Mouse (Mus musculus) limb, embryonic 14.5 days (tissue): ENCODE measurements at regions not wholly inside any gene's neighbourhood (a gene's known extent, or its start where the extent isn't known, plus 50 kb on each side); places are given as distances from the start of the nearest gene placed in this dataset.

Experiments
- ATAC-seq: fragments of 200-750 bp; cut with Nextera tagmentation; 2 replicates; pipeline ENCODE4 v1.8.0; 2017; ENCODE audit warnings: low read depth, moderate number of reproducible peaks, moderate TSS enrichment; ENCODE audit not compliant: low FRiP score
- DNase-seq: peaks from one replicate; pipeline ENCODE4 v3.0.0-alpha.2; 2015; ENCODE audit warnings: low spot score
- H3K27ac ChIP-seq: fragments of 300-500 bp; sonication (generic); replicated peaks from 2 replicates; pipeline ENCODE4 v1.5.1; 2014; ENCODE audit warnings: low read depth, mild to moderate bottlenecking, low read length, moderate library complexity, mixed read lengths
- H3K27me3 ChIP-seq: fragments of 300-500 bp; sonication (generic); 2 replicates; pipeline ENCODE4 v1.6.1; 2014; ENCODE audit warnings: low read length, mixed read lengths; ENCODE audit not compliant: control insufficient read depth, insufficient read depth
- H3K36me3 ChIP-seq: fragments of 300-500 bp; sonication (generic); 2 replicates; pipeline ENCODE4 v1.6.1; 2014; ENCODE audit warnings: mild to moderate bottlenecking, low read length, moderate library complexity, mixed read lengths; ENCODE audit not compliant: control insufficient read depth, insufficient read depth
- H3K4me1 ChIP-seq: fragments of 300-500 bp; sonication (generic); 2 replicates; pipeline ENCODE4 v1.6.1; 2014; ENCODE audit warnings: antibody characterized with exemption, low read length, mixed read lengths; ENCODE audit not compliant: control insufficient read depth, insufficient read depth
- H3K4me2 ChIP-seq: fragments of 300-500 bp; sonication (generic); replicated peaks from 2 replicates; pipeline ENCODE4 v1.6.1; 2014; ENCODE audit warnings: low read depth, mild to moderate bottlenecking, low read length, moderate library complexity; ENCODE audit not compliant: severe bottlenecking
- H3K4me3 ChIP-seq: fragments of 300-500 bp; sonication (generic); replicated peaks from 2 replicates; pipeline ENCODE4 v1.5.1; 2014; ENCODE audit warnings: low read length
- H3K9ac ChIP-seq: fragments of 300-500 bp; sonication (generic); 2 replicates; pipeline ENCODE4 v1.6.1; 2014; ENCODE audit warnings: mild to moderate bottlenecking, low read depth, low read length, moderate library complexity; ENCODE audit not compliant: severe bottlenecking
- H3K9me3 ChIP-seq: fragments of 300-500 bp; sonication (generic); 2 replicates; pipeline ENCODE4 v1.6.1; 2016; ENCODE audit warnings: low read length; ENCODE audit not compliant: control insufficient read depth
- POLR2A ChIP-seq: fragments of 200-500 bp; IDR thresholded peaks from 2 replicates; pipeline ENCODE4 v1.8.0; 2012; ENCODE audit warnings: inconsistent platforms, mild to moderate bottlenecking, moderate library complexity, borderline replicate concordance; ENCODE audit not compliant: insufficient read depth, insufficient read length; ENCODE audit errors: extremely low read depth
- WGBS: fragments of 180-500 bp; shearing (Covaris S2); extraction: QIAGEN DNeasy Blood & Tissue Kit; methylation state at CpG from one replicate; pipeline ENCODE4 v1.1.7; 2014; 5-methylcytosine and 5-hydroxymethylcytosine counted together

GRCm38 (mm10) chr13:59969484-59969883 is 146.5 kb upstream of the Tut7 start:
- Histone ChIP-seq H3K4me1 (peaks cover 34% of the 10 kb centered on the region), H3K27ac (no peak overlapping the region), H3K4me3 (no peak overlapping the region), H3K9me3 (no peaks in the 10 kb centered on the region), H3K4me2 (no peak overlapping the region), H3K27me3 (no peaks in the 10 kb centered on the region), H3K9ac (no peak overlapping the region), H3K36me3 (no peaks in the 10 kb centered on the region)
- DNase-seq = no peak
- no peak for TF ChIP-seq POLR2A
- WGBS = 58% methylated on average over 3 of the region's 3 CpGs
- ATAC-seq = no peak

- no peak for ATAC-seq
Measured at GRCm38 (mm10) chr13:59968584-59969240, 145.8 kb upstream of the Tut7 start.

DNA sequence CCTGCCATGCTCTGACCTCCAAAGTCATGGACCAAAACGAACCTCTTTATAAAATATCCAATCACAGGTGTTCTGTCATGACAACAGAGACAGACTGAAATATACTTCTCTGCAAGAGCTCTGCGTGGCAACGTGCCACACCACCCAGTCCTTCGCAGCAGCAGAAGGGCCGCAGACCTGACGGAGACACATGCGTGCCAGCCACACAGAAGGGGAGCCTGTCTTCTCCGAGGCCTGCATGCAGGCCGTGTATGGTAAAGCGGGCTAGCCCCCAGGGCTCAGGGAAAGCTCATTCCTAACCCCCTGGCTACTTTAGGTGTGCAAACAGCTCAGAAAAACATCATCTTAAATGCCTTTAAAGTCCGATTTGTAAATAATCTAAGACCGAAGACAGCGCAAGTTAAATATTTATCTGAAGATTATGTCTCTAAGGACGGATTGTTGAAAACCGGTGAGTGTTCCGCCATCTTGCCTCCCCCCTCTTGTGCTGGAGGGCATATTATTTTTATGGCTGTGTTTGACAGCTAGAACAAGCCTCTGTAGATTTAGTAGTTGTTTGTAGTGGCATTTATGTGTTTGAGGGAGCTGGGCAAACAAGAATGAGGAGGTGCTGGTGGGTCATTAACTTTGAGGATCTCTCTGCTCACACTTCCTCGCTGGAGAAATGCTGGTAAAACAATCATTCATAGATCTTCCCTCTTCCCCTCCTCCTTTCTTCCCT is 143.7 kb upstream of the Tut7 start:
- Histone ChIP-seq H3K4me3 (no peak overlapping the region), H3K9me3 (no peaks in the 10 kb centered on the region), H3K27me3 (no peaks in the 10 kb centered on the region), H3K4me2 (no peak overlapping the region), H3K9ac (no peak overlapping the region), H3K27ac (no peak overlapping the region), H3K36me3 (no peaks in the 10 kb centered on the region), H3K4me1 (peaks cover 37% of the 10 kb centered on the region)
- TF ChIP-seq POLR2A = no peak
- no peak for ATAC-seq
- no peak for DNase-seq
- WGBS = 57% methylated on average over 17 of the region's 17 CpGs

More at GRCm38 (mm10) chr13:59968584-59969240, 145.8 kb upstream of the Tut7 start:
- H3K9me3 ChIP-seq = no peaks in the 10 kb centered on the region
- no peak overlapping the region for H3K4me2 ChIP-seq
- 83% methylated on average over 19 of the region's 19 CpGs for WGBS
- H3K27me3 ChIP-seq = no peaks in the 10 kb centered on the region
- no peak overlapping the region for H3K27ac ChIP-seq
- no peak for DNase-seq
- H3K4me3 ChIP-seq = no peak overlapping the region
- H3K4me1 ChIP-seq = peaks cover 34% of the 10 kb centered on the region
- no peak overlapping the region for H3K9ac ChIP-seq
- H3K36me3 ChIP-seq = no peaks in the 10 kb centered on the region
- no peak for TF ChIP-seq POLR2A

GRCm38 (mm10) chr13:59964981-59965380 is 142.0 kb upstream of the Tut7 start:
- Histone ChIP-seq H3K4me3 (no peak overlapping the region), H3K4me2 (no peak overlapping the region), H3K4me1 (peaks cover 21% of the 10 kb centered on the region; the same call in 1 of the 2 replicates), H3K9me3 (no peaks in the 10 kb centered on the region), H3K9ac (no peak overlapping the region), H3K36me3 (no peaks in the 10 kb centered on the region), H3K27ac (no peak overlapping the region), H3K27me3 (no peaks in the 10 kb centered on the region)
- DNase-seq (no peak), ATAC-seq (no peak)
- WGBS = 96% methylated on average over 2 of the region's 2 CpGs
- no peak for TF ChIP-seq POLR2A

DNA sequence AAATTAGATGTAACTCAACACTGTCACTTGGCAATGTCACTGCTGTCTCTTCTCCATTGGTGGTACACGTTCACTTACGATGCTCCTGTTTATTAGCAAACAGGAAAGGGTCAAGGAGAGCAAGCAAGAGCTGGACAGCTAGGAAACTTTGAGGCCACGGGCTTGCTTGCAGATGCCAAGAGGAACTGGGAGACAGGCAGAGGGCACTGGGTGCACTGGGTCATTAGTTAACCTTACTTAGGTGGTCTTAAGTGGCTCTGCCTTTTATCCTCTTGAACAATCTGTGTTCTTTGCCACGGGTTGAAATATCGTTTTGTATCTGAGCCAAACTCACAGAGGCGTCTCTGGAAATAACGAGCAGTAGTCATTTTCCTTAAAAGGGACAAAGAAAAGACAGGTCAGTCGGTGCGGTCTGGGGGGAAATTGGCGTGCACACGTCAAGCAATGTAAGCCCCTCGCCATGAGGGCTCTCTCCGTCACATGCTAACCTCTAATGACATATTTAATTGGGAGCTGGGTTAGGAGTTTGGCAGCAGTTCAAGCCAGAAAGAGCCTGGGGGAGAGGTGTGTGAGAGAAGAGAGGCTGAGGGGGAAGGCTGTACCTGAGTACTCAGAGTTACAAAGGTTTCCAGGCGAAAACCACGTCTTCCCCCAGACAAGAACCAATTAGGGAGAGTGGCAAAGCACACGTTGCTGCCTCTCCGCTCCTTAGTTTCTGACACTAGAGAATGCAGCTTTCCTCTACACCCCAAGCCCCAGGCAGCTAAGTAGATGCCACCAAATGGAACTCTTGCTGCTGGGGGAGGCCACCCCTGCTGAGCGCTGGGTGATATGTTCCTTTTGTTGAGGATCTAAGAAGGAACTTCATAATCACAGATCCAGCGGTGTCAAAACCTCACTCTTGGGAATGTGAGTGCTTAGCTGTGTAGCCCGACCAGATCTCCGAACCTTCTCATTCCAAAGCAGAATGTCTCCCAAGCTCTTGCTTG is 140.0 kb upstream of the Tut7 start:
- Histone ChIP-seq H3K9me3 (no peaks in the 10 kb centered on the region), H3K4me3 (no peak overlapping the region), H3K4me1 (peaks cover 16% of the 10 kb centered on the region; the same call in 1 of the 2 replicates), H3K36me3 (no peaks in the 10 kb centered on the region), H3K27ac (peak overlapping the region; percentile 19), H3K27me3 (no peaks in the 10 kb centered on the region), H3K4me2 (peak overlapping the region; percentile 8; the same call in 1 of the 2 replicates), H3K9ac (no peak overlapping the region)
- no peak for DNase-seq
- peak; percentile 37; the same call in 1 of the 2 replicates for ATAC-seq
- TF ChIP-seq POLR2A = no peak
- 28% methylated on average over 21 of the region's 21 CpGs for WGBS
